Mouse (Mus musculus) kidney, postnatal 36 days (tissue): ENCODE data around the gene Rom1.

ENCODE experiments used
- DNase-seq, 2 experiments: peaks; one replicate each; pipeline ENCODE4 v3.0.0; 2021 to 2022; ENCODE audit warnings: mixed read lengths in 2 of 2

Rom1 gene

DNA sequence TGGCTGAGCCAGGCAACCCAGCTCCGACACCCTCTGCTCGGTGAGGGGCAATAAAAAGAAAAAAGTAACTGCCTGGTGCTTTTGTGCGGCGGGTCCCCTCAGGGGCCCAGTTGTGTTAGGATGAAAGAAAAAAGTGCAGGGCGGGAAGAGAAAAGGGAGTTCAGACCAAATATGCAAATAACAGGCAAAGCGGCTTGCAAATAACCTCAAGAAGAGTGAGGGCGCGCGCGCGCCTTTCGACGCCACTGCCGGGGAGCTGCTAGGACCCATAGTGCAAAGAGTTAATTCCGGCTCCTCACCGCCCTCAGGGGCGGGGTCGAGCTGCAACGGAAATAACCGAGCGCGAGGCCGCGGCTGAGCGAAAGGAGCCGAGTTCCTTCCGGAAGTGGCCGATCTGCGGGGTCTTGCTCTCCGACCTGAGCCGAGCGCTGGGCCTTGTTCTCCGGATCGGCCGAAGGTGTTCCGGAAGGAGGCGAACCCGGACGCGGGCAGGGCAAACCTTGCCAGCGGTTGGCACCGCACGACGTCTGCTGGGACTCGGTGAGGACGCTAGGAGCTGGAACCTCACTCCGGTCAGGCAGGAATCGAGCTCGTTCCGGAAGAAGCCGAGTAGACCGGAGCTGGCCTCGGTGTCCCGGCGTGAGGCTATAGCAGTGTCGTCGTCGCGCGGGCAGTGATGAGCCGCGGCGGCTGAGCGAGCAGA is 12.5 kb upstream of the Rom1 start, which contains the start of gene Mta2:
Gene Mta2, plus strand, starts transcription at position 361 of the 703 bp plus-strand sequence.
- DNase-seq: peak; percentile 97 to 99

- DNase-seq: no peak
Measured at GRCm38 (mm10) chr19:8941136-8941514, 12.0 kb upstream of the Rom1 start.

GRCm38 (mm10) chr19:8940526-8941133 is 11.5 kb upstream of the Rom1 start:
- no peak for DNase-seq

DNA sequence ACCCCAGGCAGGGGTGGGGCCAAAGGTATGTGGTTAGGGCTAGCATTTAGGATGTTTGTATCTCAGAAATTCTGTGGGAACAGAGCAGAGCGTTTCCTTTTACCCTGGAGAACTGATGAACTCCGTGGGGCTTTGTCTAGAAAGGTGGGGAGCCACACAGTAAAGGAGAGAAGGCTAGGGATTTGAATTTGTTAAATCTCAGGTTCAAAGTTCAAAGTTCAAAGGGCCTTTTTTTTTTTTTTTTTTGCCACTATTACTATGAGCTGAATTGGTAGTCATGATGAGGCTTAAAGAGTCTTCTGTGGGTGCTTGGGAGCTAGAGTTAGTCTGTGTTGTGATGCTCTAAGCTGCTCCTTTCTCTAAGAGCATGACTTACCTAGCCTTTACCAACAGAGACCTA is 7.6 kb upstream of the Rom1 start:
- DNase-seq: no peak

- DNase-seq: no peak
Measured at GRCm38 (mm10) chr19:8930771-8931170, 1.6 kb upstream of the Rom1 start.

GRCm38 (mm10) chr19:8930117-8930516 is 961 bp upstream of the Rom1 start:
- no peak for DNase-seq

GRCm38 (mm10) chr19:8928689-8929223 is 400 bp downstream of the Rom1 start:
- no peak for DNase-seq

DNA sequence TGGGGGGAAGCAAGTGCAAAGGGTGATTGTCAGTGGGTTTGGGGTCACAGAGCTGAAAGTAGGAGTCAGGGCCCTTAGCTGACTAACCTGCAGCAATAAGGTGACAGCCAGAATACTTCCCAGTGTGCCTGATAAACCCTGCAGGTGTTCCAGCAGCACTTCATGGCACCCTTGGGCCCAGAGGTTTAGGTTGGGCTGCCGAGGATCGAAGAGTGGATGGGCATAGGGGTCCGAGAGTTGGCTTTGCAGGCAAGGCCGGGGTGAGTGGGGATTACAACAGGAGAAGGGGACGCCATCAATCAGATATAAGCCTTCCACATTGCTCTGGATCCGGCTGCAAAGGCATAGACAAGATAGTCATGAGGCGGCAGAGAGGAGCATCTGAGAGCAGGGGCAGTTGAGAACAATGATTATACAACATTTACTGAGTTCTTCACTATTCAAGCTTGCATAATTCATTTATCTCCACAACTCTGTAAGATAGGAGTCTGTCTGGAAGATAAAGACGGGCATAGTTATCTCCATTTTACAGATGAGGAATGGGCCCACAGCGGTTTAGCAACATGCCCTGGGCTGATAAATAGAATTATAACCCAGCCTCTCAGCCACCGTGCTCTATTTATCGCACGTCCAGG is 1.1 kb downstream of the Rom1 start:
- DNase-seq: no peak

GRCm38 (mm10) chr19:8926766-8927165 is 2.4 kb downstream of the Rom1 start:
- no peak for DNase-seq

GRCm38 (mm10) chr19:8921741-8922140 is 7.4 kb downstream of the Rom1 start:
- DNase-seq: no peak

DNA sequence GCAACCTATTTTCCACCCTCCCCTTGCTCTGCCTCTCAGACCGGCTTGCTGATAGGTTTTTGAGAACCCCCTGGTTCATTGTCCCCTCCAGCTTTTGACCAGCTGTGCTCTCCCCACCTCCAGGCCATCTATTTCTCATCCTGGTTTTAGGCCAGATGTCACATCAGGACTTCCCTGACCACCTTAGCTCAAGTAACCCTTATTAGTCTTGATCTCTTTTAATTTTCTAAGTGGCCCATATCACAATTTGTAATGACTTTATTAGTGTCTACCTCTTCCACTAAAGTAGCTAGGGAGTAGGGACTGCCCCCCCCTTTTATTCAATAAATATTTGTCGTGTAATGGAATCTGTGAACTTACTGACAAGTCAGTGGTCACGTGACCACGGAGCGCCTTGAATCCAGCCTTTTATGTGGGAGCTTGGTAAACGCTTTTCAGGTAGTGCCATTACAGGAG is 8.3 kb downstream of the Rom1 start:
- peak; percentile 57 to 64 for DNase-seq

- DNase-seq: peak; percentile 97 to 98
Measured at GRCm38 (mm10) chr19:8920073-8920736, 9.0 kb downstream of the Rom1 start, which contains the start of gene B3gat3. Gene B3gat3, plus strand, starts transcription at chr19:8920374.

- no peak for DNase-seq
Measured at GRCm38 (mm10) chr19:8919684-8920072, 9.5 kb downstream of the Rom1 start.

DNA sequence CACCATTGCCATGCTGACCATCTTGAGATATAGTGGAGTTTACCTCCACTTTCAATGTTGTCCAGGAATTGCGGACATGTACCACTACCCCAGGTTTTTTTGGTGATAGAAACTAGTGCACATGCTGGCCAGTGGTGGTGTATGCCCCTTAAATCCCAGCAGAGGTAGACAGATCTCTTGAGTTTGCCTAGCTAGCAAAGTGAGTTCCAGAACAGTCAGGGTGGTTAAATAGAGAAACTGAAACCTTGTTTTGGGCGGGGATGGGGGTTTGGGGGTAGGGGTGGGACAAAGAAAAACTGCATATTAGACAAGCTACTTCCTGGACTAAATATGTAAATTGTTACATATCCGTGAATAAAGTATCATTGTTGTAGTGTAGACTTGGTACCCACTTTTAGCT is 10.2 kb downstream of the Rom1 start:
- no peak for DNase-seq

DNA sequence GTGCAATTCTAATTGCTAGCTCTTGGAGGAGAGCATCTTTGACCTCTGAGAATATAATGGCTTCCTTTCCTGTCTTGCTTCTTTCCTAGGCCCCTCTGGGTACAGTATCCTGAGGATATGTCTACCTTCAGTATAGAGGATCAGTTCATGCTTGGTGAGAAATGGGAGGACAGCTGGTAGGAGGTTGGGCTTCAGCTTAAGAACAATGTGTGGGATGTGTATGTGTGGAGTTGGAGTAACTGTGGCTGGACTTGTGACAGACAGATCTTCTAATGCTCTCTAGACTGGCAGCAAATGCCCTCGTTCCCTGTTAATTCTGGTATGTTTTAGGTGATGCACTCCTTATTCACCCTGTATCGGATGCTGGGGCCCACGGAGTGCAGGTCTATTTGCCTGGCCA is 14.9 kb downstream of the Rom1 start:
- DNase-seq: no peak

- DNase-seq: no peak
Measured at GRCm38 (mm10) chr19:8911810-8912209, 17.3 kb downstream of the Rom1 start.

- no peak for DNase-seq
Measured at GRCm38 (mm10) chr19:8908531-8908930, 20.6 kb downstream of the Rom1 start.

DNA sequence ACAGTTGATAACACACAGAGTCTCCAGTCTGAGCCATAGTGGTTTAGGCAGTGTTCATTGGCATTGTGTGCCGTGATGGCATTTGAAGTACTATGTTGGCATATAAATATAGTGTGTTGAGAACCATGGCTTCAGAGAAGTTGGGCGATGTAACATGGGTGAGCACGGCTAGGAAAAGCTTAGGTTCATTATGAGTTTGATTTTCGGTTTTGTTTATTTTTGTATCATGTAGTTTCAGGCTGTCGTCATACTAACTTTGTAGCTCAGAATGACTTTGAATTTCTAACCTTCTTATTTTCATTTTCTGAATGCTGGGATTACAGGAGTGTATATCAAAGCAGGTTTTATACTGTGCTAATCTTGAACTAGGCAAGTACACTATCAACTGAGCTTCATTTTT is 25.7 kb downstream of the Rom1 start:
- DNase-seq: no peak

DNA sequence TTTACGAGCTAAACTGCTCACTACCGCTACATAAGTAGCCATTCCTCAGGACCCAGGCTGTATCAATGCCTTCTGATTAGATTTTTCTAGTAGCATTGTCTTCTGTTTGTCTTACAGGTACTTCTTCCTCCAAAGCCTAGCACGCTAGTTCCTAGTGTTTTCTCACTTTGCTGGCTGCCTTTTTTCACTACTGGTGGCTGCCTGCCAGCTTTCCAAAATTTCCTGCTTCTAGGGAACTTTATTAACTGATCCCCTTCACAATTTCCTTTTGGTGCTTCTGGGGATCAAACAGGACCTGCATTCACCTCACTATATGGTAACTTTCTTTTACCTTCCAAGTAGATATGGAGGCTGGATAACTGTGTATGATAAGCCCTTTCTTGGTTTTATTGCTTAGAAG is 30.1 kb downstream of the Rom1 start:
- peak in 1 of 2 experiments; percentile 38 for DNase-seq

DNA sequence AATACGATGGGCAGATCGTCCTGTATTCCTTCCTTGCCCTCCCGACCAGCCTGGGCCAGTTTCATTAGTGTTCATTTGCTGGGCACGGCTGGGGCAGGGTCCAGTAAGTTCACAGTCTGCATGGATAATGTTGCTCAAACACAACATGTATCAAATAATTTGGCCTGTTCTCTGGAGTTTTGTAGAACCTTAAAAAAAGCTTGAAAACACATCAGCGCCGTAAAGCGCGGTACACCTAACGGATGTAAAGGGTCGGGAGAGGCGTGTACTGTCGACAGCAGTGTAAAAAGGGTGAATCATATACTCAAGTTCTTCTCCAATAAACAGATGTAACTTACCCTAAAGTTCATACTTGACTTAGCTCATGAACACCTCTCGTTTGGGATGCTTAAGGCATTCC is 30.6 kb downstream of the Rom1 start:
- DNase-seq: peak; percentile 25 to 36

DNA sequence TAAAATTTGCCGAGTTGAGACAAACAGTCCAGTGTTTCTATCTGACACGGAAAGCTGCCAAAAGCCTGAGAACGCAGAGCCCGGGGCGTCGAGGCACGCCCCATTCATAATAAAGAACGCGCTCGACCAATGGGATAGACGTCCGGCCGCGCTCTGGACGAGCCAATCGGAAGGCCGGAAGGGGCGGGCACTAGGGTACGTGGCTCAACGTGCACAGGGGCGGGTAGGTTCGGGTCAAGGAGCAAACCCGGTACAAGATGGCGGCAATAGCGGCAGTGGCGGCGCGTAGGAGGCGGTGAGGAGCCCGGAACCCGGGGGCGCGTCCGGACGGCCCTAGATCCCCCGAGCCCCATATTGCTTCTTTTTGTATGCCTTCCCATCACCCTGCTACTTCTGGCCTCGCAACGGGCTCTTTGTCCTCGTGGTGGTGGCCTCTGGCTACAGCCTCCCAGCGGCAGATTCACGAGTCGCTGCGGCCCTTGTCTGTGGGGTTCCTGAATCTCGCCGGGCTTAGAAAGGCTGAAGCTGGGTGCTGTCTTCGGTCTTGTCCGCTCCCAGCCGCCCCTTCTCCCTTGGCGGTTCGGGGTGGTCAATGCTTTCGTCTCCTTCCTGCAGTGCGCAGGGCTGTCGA is 31.2 kb downstream of the Rom1 start, which contains the start of gene Ganab:
Gene Ganab, plus strand, starts transcription at position 207 of the 631 bp plus-strand sequence.
- peak; percentile 97 to 98 for DNase-seq

- peak; percentile 42 to 77 for DNase-seq
Measured at GRCm38 (mm10) chr19:8897211-8897864, 31.8 kb downstream of the Rom1 start.
